Mouse (Mus musculus): ENCODE data around the gene Hand1. TPM values are rescaled to one million over a fixed set of nuclear protein-coding genes. Genes with fewer than 3 reads are reported as not detected.
"Not testable (repeated sequence)": the region's sequence is repeated elsewhere in the genome, so short reads cannot be mapped to it uniquely, and the experiment has no call there.

The Hand1 gene
- polyA plus RNA-seq, 1 experiment from 2014 or later, result 0.07 TPM

GRCm38 (mm10) chr11:57828955-57829870 lies 3.4 kb downstream of the Hand1 start:
- H3K27ac ChIP-seq (ENCODE audit: low read depth), result no peak overlapping the region
- H3K4me3 ChIP-seq (ENCODE audit: low read depth, low read length), result no peak overlapping the region
- no peak for TF ChIP-seq CTCF (IDR thresholded peaks at IDR 0.05; ENCODE audit: low read depth)
- TF ChIP-seq EP300 (IDR thresholded peaks at IDR 0.05; ENCODE audit: low read depth), result no peak
- no peaks in the 10 kb centered on the region for H3K36me3 ChIP-seq (replicated peaks; ENCODE audit: insufficient read depth, low read length)
- no peak overlapping the region for H3K4me2 ChIP-seq (ENCODE audit: low read depth, low read length)
- no peak for ATAC-seq
- peaks cover 81% of the 10 kb centered on the region for H3K27me3 ChIP-seq (ENCODE audit: insufficient read depth, low read length)
- WGBS (ENCODE audit: insufficient replicate concordance), result 5% methylated on average over 52 of the region's 53 CpGs
- no peaks in the 10 kb centered on the region for H3K9me3 ChIP-seq (ENCODE audit: low read length)
- H3K9ac ChIP-seq (replicated peaks), result no peak overlapping the region
- H3K4me1 ChIP-seq (ENCODE audit: insufficient read depth), result peaks cover 7% of the 10 kb centered on the region
- no peak for DNase-seq

- peaks cover 7% of the 10 kb centered on the region for H3K4me1 ChIP-seq (ENCODE audit: insufficient read depth)
- WGBS (ENCODE audit: insufficient replicate concordance), result 3% methylated on average over 33 of the region's 33 CpGs
- no peaks in the 10 kb centered on the region for H3K36me3 ChIP-seq (replicated peaks; ENCODE audit: insufficient read depth, low read length)
- peak overlapping the region; percentile 61 for H3K4me2 ChIP-seq (ENCODE audit: low read depth, low read length)
- no peak overlapping the region for H3K27ac ChIP-seq (ENCODE audit: low read depth)
- H3K9me3 ChIP-seq (ENCODE audit: low read length), result no peaks in the 10 kb centered on the region
- no peak overlapping the region for H3K9ac ChIP-seq (replicated peaks)
- H3K4me3 ChIP-seq (ENCODE audit: low read depth, low read length), result peak overlapping the region; percentile 26; the same call in 1 of the 2 replicates
- TF ChIP-seq EP300 (IDR thresholded peaks at IDR 0.05; ENCODE audit: low read depth) (no peak), CTCF (IDR thresholded peaks at IDR 0.05; ENCODE audit: low read depth) (no peak)
- no peak for ATAC-seq
- no peak for DNase-seq
- H3K27me3 ChIP-seq (ENCODE audit: insufficient read depth, low read length), result peaks cover 69% of the 10 kb centered on the region
Measured at GRCm38 (mm10) chr11:57827915-57828545, 4.6 kb downstream of the Hand1 start.

- Histone ChIP-seq H3K9me3 (ENCODE audit: low read length) (no peaks in the 10 kb centered on the region), H3K36me3 (replicated peaks; ENCODE audit: insufficient read depth, low read length) (no peaks in the 10 kb centered on the region), H3K27ac (ENCODE audit: low read depth) (no peak overlapping the region), H3K4me3 (ENCODE audit: low read depth, low read length) (peak overlapping the region; percentile 26; the same call in 1 of the 2 replicates), H3K4me2 (ENCODE audit: low read depth, low read length) (peak overlapping the region; percentile 61), H3K27me3 (ENCODE audit: insufficient read depth, low read length) (peaks cover 62% of the 10 kb centered on the region), H3K9ac (replicated peaks) (no peak overlapping the region), H3K4me1 (ENCODE audit: insufficient read depth) (peaks cover 7% of the 10 kb centered on the region)
- TF ChIP-seq CTCF (IDR thresholded peaks at IDR 0.05; ENCODE audit: low read depth) (no peak), EP300 (IDR thresholded peaks at IDR 0.05; ENCODE audit: low read depth) (no peak)
- ATAC-seq (no peak), DNase-seq (no peak)
- 2% methylated on average over 39 of the region's 41 CpGs for WGBS (ENCODE audit: insufficient replicate concordance)
Measured at GRCm38 (mm10) chr11:57827048-57827914, 5.3 kb downstream of the Hand1 start.

- H3K36me3 ChIP-seq (replicated peaks; ENCODE audit: insufficient read depth, low read length); H3K9ac ChIP-seq (replicated peaks); ATAC-seq; H3K4me1 ChIP-seq (ENCODE audit: insufficient read depth); DNase-seq; H3K4me2 ChIP-seq (ENCODE audit: low read depth, low read length); H3K27ac ChIP-seq (ENCODE audit: low read depth); H3K9me3 ChIP-seq (ENCODE audit: low read length); H3K4me3 ChIP-seq (ENCODE audit: low read depth, low read length): not testable (repeated sequence)
- peaks cover 41% of the 10 kb centered on the region for H3K27me3 ChIP-seq (ENCODE audit: insufficient read depth, low read length)
- 48% methylated on average over 11 of the region's 11 CpGs for WGBS (ENCODE audit: insufficient replicate concordance)
- TF ChIP-seq CTCF (IDR thresholded peaks at IDR 0.05; ENCODE audit: low read depth), result peak; percentile 28; the same call in 1 of the 2 replicates
Measured at GRCm38 (mm10) chr11:57825234-57825633, 7.4 kb downstream of the Hand1 start.

- Histone ChIP-seq H3K9ac (replicated peaks) (no peak overlapping the region), H3K9me3 (ENCODE audit: low read length) (no peaks in the 10 kb centered on the region), H3K27me3 (ENCODE audit: insufficient read depth, low read length) (peaks cover 26% of the 10 kb centered on the region), H3K27ac (ENCODE audit: low read depth) (no peak overlapping the region), H3K4me2 (ENCODE audit: low read depth, low read length) (no peak overlapping the region), H3K4me1 (ENCODE audit: insufficient read depth) (peaks cover 7% of the 10 kb centered on the region), H3K4me3 (ENCODE audit: low read depth, low read length) (no peak overlapping the region), H3K36me3 (replicated peaks; ENCODE audit: insufficient read depth, low read length) (no peaks in the 10 kb centered on the region)
- no peak for DNase-seq
- 58% methylated on average over 7 of the region's 7 CpGs for WGBS (ENCODE audit: insufficient replicate concordance)
- TF ChIP-seq CTCF (IDR thresholded peaks at IDR 0.05; ENCODE audit: low read depth) (no peak), EP300 (IDR thresholded peaks at IDR 0.05; ENCODE audit: low read depth) (no peak)
- ATAC-seq, result no peak
Measured at GRCm38 (mm10) chr11:57823714-57824113, 8.9 kb downstream of the Hand1 start.

Measured in liver, postnatal 0 days (tissue).